Mouse (Mus musculus) G1E (cell line): ENCODE measurements around the gene Lrrc3. TPM values are rescaled to one million over a fixed set of nuclear protein-coding genes. Genes with fewer than 3 reads are reported as not detected.

ENCODE experiments used
- ATAC-seq: 2 replicates; pipeline ENCODE4 v1.8.0; 2016; ENCODE audit warnings: mild to moderate bottlenecking; ENCODE audit not compliant: insufficient number of reproducible peaks, poor library complexity, low FRiP score, severe bottlenecking; ENCODE audit errors: extremely low read depth
- DNase-seq: peaks from one replicate; pipeline ENCODE4 v3.0.0; 2012; ENCODE audit warnings: low spot score
- H3K27me3 ChIP-seq: 2 replicates; pipeline ENCODE4 v1.6.1; 2012; ENCODE audit warnings: mild to moderate bottlenecking, low read length, inconsistent platforms; ENCODE audit not compliant: insufficient read depth
- H3K36me3 ChIP-seq: replicated peaks from 2 replicates; pipeline ENCODE3; 2012; ENCODE audit warnings: mild to moderate bottlenecking, inconsistent platforms
- H3K4me1 ChIP-seq: 2 replicates; pipeline ENCODE4 v1.6.1; 2012; ENCODE audit warnings: low read depth, low read length, inconsistent platforms, mixed read lengths; ENCODE audit not compliant: insufficient read depth
- H3K4me3 ChIP-seq: 2 replicates; pipeline ENCODE4 v1.5.1; 2012; ENCODE audit warnings: low read depth, mild to moderate bottlenecking, inconsistent platforms, low read length, moderate library complexity, mixed read lengths
- H3K9me3 ChIP-seq: replicated peaks from 2 replicates; pipeline ENCODE4 v1.6.1; 2012; ENCODE audit warnings: inconsistent platforms
- CTCF ChIP-seq: IDR thresholded peaks from 2 replicates; pipeline ENCODE4 v1.5.1; 2012; ENCODE audit warnings: low read depth, low read length, inconsistent platforms, mixed read lengths
- GATA1 ChIP-seq: IDR thresholded peaks from 2 replicates; pipeline ENCODE4 v1.6.1; 2012; ENCODE audit warnings: borderline replicate concordance, low read length, inconsistent platforms, mixed read lengths
- GATA2 ChIP-seq: IDR thresholded peaks from 2 replicates; pipeline ENCODE4 v1.6.1; 2012; ENCODE audit warnings: low read depth, low read length, inconsistent platforms, borderline replicate concordance
- POLR2AphosphoS5 ChIP-seq: IDR thresholded peaks from 2 replicates; pipeline ENCODE4 v1.6.1; 2012; ENCODE audit warnings: low read depth, low read length, inconsistent platforms; ENCODE audit not compliant: insufficient replicate concordance
- TAL1 ChIP-seq: conservative IDR thresholded peaks from 2 replicates; pipeline ENCODE4 v1.6.1; 2012; ENCODE audit warnings: low read depth, low read length, inconsistent platforms, mixed read lengths
- polyA plus RNA-seq: library from polyadenylated mRNA; stranded (reverse); fragments of >175 nt; gene quantifications from 2 replicates; pipeline ENCODE4 v1.2.3, GENCODE M21; 2012
- total RNA-seq, 2 experiments: library from RNA; stranded (forward) in 1 of 2; stranded (reverse) in 1 of 2; fragments of 200-1000 nt in 1 of 2; fragments of >200 nt in 1 of 2; fragmentation: Nextera tagmentation in 1 of 2; gene quantifications; 2 replicates each; pipeline ENCODE4 v1.2.3; 2014 to 2017

Gene Lrrc3
- total and polyA plus RNA-seq, 3 experiments, result 0.05 TPM; not detected in 2

GRCm38 (mm10) chr10:77852559-77852958 is 49.8 kb downstream of the Lrrc3 start, which contains the start of gene Gm10318:
Gene Gm10318 (plus strand): TSS chr10:77852859.
- ATAC-seq (no peak), DNase-seq (no peak)
- Histone ChIP-seq H3K4me3 (no peak within 1 kb of the TSS), H3K27me3 (no peaks in the 10 kb centered on the region; the same call in none of the 2 replicates), H3K36me3 (no peaks in the 10 kb centered on the region), H3K4me1 (no peaks in the 10 kb centered on the region), H3K9me3 (no peaks in the 10 kb centered on the region)
- TF ChIP-seq CTCF (no peak), GATA1 (no peak), POLR2AphosphoS5 (no peak), TAL1 (no peak), GATA2 (no peak)

Other genes starting within 250 kb of the Lrrc3 start
Only the 20 nearest of the 30 such genes appear.
- not detected in 2 replicates for gene Gm9736, start 151.2 kb downstream of the Lrrc3 start, total RNA-seq (2014; fragmentation: Nextera tagmentation)
- gene Gm9736, start 151.2 kb downstream of the Lrrc3 start, total RNA-seq (2017), result 0.22 TPM in 1 of 2 replicates, not detected in the other
- not detected in 2 replicates for gene Gm9736, start 151.2 kb downstream of the Lrrc3 start, polyA plus RNA-seq
- gene Gm3233, start 142.9 kb downstream of the Lrrc3 start, total RNA-seq (2014; fragmentation: Nextera tagmentation), result not detected in 2 replicates
- gene Gm3233, start 142.9 kb downstream of the Lrrc3 start, total RNA-seq (2017), result 0.33 TPM in 1 of 2 replicates, not detected in the other
- gene Gm3233, start 142.9 kb downstream of the Lrrc3 start, polyA plus RNA-seq, result not detected in 2 replicates
- gene Gm3238, start 131.2 kb downstream of the Lrrc3 start, total RNA-seq (2014; fragmentation: Nextera tagmentation), result not detected in 2 replicates
- gene Gm3238, start 131.2 kb downstream of the Lrrc3 start, total RNA-seq (2017), result 0.22 TPM in 1 of 2 replicates, not detected in the other
- gene Gm3238, start 131.2 kb downstream of the Lrrc3 start, polyA plus RNA-seq, result not detected in 2 replicates
- not detected in 2 replicates for gene Gm7138, start 125.6 kb downstream of the Lrrc3 start, total RNA-seq (2014; fragmentation: Nextera tagmentation)
- gene Gm7138, start 125.6 kb downstream of the Lrrc3 start, total RNA-seq (2017), result 0.33 TPM in 1 of 2 replicates, not detected in the other
- not detected in 2 replicates for gene Gm7138, start 125.6 kb downstream of the Lrrc3 start, polyA plus RNA-seq
- gene Gm3250, start 120.0 kb downstream of the Lrrc3 start, total RNA-seq (2014; fragmentation: Nextera tagmentation), result not detected in 2 replicates
- gene Gm3250, start 120.0 kb downstream of the Lrrc3 start, total RNA-seq (2017), result not detected in 2 replicates
- not detected in 2 replicates for gene Gm3250, start 120.0 kb downstream of the Lrrc3 start, polyA plus RNA-seq
- not detected in 2 replicates for gene Gm7137, start 114.3 kb downstream of the Lrrc3 start, total RNA-seq (2014; fragmentation: Nextera tagmentation)
- gene Gm7137, start 114.3 kb downstream of the Lrrc3 start, total RNA-seq (2017), result not detected in 2 replicates
- gene Gm7137, start 114.3 kb downstream of the Lrrc3 start, polyA plus RNA-seq, result not detected in 2 replicates
- not detected in 2 replicates for gene Gm9639, start 107.5 kb downstream of the Lrrc3 start, total RNA-seq (2014; fragmentation: Nextera tagmentation)
- gene Gm9639, start 107.5 kb downstream of the Lrrc3 start, total RNA-seq (2017), result not detected in 2 replicates
- not detected in 2 replicates for gene Gm9639, start 107.5 kb downstream of the Lrrc3 start, polyA plus RNA-seq
- gene Gm19668, start 103.4 kb downstream of the Lrrc3 start, total RNA-seq (2014; fragmentation: Nextera tagmentation), result not detected in 2 replicates
- gene Gm19668, start 103.4 kb downstream of the Lrrc3 start, total RNA-seq (2017), result 0.16 TPM in 1 of 2 replicates, not detected in the other
- not detected in 2 replicates for gene Gm19668, start 103.4 kb downstream of the Lrrc3 start, polyA plus RNA-seq
- gene Gm9507, start 90.7 kb downstream of the Lrrc3 start, total RNA-seq (2014; fragmentation: Nextera tagmentation), result not detected in 2 replicates
- not detected in 2 replicates for gene Gm9507, start 90.7 kb downstream of the Lrrc3 start, total RNA-seq (2017)
- gene Gm9507, start 90.7 kb downstream of the Lrrc3 start, polyA plus RNA-seq, result not detected in 2 replicates
- gene Gm2696, start 87.9 kb downstream of the Lrrc3 start, total RNA-seq (2014; fragmentation: Nextera tagmentation), result not detected in 2 replicates
- not detected in 2 replicates for gene Gm2696, start 87.9 kb downstream of the Lrrc3 start, total RNA-seq (2017)
- not detected in 2 replicates for gene Gm2696, start 87.9 kb downstream of the Lrrc3 start, polyA plus RNA-seq
- gene Krtap10-4, start 75.4 kb downstream of the Lrrc3 start, total RNA-seq (2014; fragmentation: Nextera tagmentation), result not detected in 2 replicates
- gene Krtap10-4, start 75.4 kb downstream of the Lrrc3 start, total RNA-seq (2017), result not detected in 2 replicates
- gene Krtap10-4, start 75.4 kb downstream of the Lrrc3 start, polyA plus RNA-seq, result not detected in 2 replicates
- gene Krtap10-10, start 66.6 kb downstream of the Lrrc3 start, total RNA-seq (2014; fragmentation: Nextera tagmentation), result not detected in 2 replicates
- 0.49 TPM in 1 of 2 replicates, not detected in the other for gene Krtap10-10, start 66.6 kb downstream of the Lrrc3 start, total RNA-seq (2017)
- gene Krtap10-10, start 66.6 kb downstream of the Lrrc3 start, polyA plus RNA-seq, result not detected in 2 replicates
- not detected in 2 replicates for gene Gm36176, start 55.7 kb downstream of the Lrrc3 start, total RNA-seq (2014; fragmentation: Nextera tagmentation)
- gene Gm36176, start 55.7 kb downstream of the Lrrc3 start, total RNA-seq (2017), result not detected in 2 replicates
- gene Gm36176, start 55.7 kb downstream of the Lrrc3 start, polyA plus RNA-seq, result not detected in 2 replicates
- not detected in 2 replicates for gene Gm10318, start 49.7 kb downstream of the Lrrc3 start, total RNA-seq (2014; fragmentation: Nextera tagmentation)
- gene Gm10318, start 49.7 kb downstream of the Lrrc3 start, total RNA-seq (2017), result 0.23 TPM in 1 of 2 replicates, not detected in the other
- not detected in 2 replicates for gene Gm10318, start 49.7 kb downstream of the Lrrc3 start, polyA plus RNA-seq
- not detected in 2 replicates for gene Gm3285, start 40.6 kb downstream of the Lrrc3 start, total RNA-seq (2014; fragmentation: Nextera tagmentation)
- not detected in 2 replicates for gene Gm3285, start 40.6 kb downstream of the Lrrc3 start, total RNA-seq (2017)
- not detected in 2 replicates for gene Gm3285, start 40.6 kb downstream of the Lrrc3 start, polyA plus RNA-seq
- 1.1 and 4.1 TPM in 2 replicates for gene Trpm2, start 68.0 kb upstream of the Lrrc3 start, total RNA-seq (2014; fragmentation: Nextera tagmentation)
- 0.35 and 0.55 TPM in 2 replicates for gene Trpm2, start 68.0 kb upstream of the Lrrc3 start, total RNA-seq (2017)
- gene Trpm2, start 68.0 kb upstream of the Lrrc3 start, polyA plus RNA-seq, result 0.14 and 0.19 TPM in 2 replicates
- 6.9 and 13.6 TPM in 2 replicates for gene 1810043G02Rik, start 76.0 kb upstream of the Lrrc3 start, total RNA-seq (2014; fragmentation: Nextera tagmentation)
- gene 1810043G02Rik, start 76.0 kb upstream of the Lrrc3 start, total RNA-seq (2017), result 10.1 and 10.9 TPM in 2 replicates
- gene 1810043G02Rik, start 76.0 kb upstream of the Lrrc3 start, polyA plus RNA-seq, result 27.1 and 30.3 TPM in 2 replicates
- 38.5 and 48.7 TPM in 2 replicates for gene Pfkl, start 107.5 kb upstream of the Lrrc3 start, total RNA-seq (2014; fragmentation: Nextera tagmentation)
- 89.1 and 92.7 TPM in 2 replicates for gene Pfkl, start 107.5 kb upstream of the Lrrc3 start, total RNA-seq (2017)
- 182 and 214 TPM in 2 replicates for gene Pfkl, start 107.5 kb upstream of the Lrrc3 start, polyA plus RNA-seq
- not detected in 2 replicates for gene Dnmt3l, start 139.4 kb upstream of the Lrrc3 start, total RNA-seq (2014; fragmentation: Nextera tagmentation)
- gene Dnmt3l, start 139.4 kb upstream of the Lrrc3 start, total RNA-seq (2017), result 0.16 TPM in 1 of 2 replicates, not detected in the other
- not detected in 2 replicates for gene Dnmt3l, start 139.4 kb upstream of the Lrrc3 start, polyA plus RNA-seq
- gene Aire, start 141.1 kb upstream of the Lrrc3 start, total RNA-seq (2014; fragmentation: Nextera tagmentation), result not detected in 2 replicates
- gene Aire, start 141.1 kb upstream of the Lrrc3 start, total RNA-seq (2017), result not detected in 2 replicates
- 0.10 and 0.17 TPM in 2 replicates for gene Aire, start 141.1 kb upstream of the Lrrc3 start, polyA plus RNA-seq